Mouse (Mus musculus) cerebellum, adult 2 months (tissue): Measurements from ENCODE around the gene Cacna2d2.

Source experiments
- CTCF ChIP-seq: fragments of 200-500 bp; IDR thresholded peaks from 2 replicates; pipeline ENCODE4 v1.5.1; 2011; ENCODE audit warnings: low read depth, mild to moderate bottlenecking, control low read depth, low read length, moderate library complexity, borderline replicate concordance; ENCODE audit not compliant: insufficient read depth
- POLR2A ChIP-seq: fragments of 200-500 bp; IDR thresholded peaks from 2 replicates; pipeline ENCODE4 v1.6.1; 2011; ENCODE audit warnings: low read length, control low read depth, borderline replicate concordance; ENCODE audit not compliant: insufficient read depth

DNA sequence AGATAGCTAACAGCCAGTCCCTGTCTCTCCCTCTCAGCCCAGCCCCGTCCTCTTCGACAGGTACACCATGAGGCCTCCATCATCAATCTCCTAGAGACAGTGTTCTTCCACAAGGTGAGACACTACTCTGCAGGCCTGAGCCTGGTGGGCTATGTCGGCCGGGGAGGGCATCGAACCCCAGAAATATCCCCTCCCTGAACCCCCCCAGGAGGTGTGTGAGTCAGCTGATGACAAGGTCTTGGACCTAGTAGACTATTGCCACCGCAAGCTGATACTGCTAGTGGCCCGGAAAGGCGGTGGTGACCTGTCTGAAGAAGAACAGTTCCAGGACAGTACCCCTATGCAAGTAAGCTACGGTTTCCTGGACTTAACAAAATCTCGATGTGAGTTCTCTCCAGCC, 149.4 kb downstream of the Cacna2d2 start:
- no peak for TF ChIP-seq CTCF
- TF ChIP-seq POLR2A, result no peak
